Mouse (Mus musculus) heart, embryonic 16.5 days (tissue): ENCODE data around the gene Sprr2b. TPM values are rescaled to one million over a fixed set of nuclear protein-coding genes. Genes with fewer than 3 reads are reported as not detected.
"Not testable (repeated sequence)": the region's sequence is repeated elsewhere in the genome, so short reads cannot be mapped to it uniquely, and the experiment has no call there.

ENCODE experiments used
- ATAC-seq: fragments of 200-750 bp; cut with Nextera tagmentation; replicated peaks from 2 replicates; pipeline ENCODE4 v1.8.0; 2017; ENCODE audit warnings: moderate number of reproducible peaks; ENCODE audit not compliant: insufficient read depth, low FRiP score; ENCODE audit errors: extremely low read depth
- H3K27ac ChIP-seq: fragments of 300-500 bp; sonication (generic); 2 replicates; pipeline ENCODE4 v1.5.1; 2014; ENCODE audit warnings: mild to moderate bottlenecking, low read length, control low read depth, moderate library complexity
- H3K27me3 ChIP-seq: fragments of 300-500 bp; sonication (generic); 2 replicates; pipeline ENCODE4 v1.6.1; 2014; ENCODE audit warnings: low read length, mixed read lengths; ENCODE audit not compliant: control insufficient read depth, insufficient read depth
- H3K36me3 ChIP-seq: fragments of 300-500 bp; sonication (generic); 2 replicates; pipeline ENCODE4 v1.6.1; 2014; ENCODE audit not compliant: control insufficient read depth, insufficient read depth
- H3K4me1 ChIP-seq: fragments of 300-500 bp; sonication (generic); 2 replicates; pipeline ENCODE4 v1.6.1; 2014; ENCODE audit warnings: low read length, mixed read lengths; ENCODE audit not compliant: control insufficient read depth, insufficient read depth
- H3K4me2 ChIP-seq: fragments of 300-500 bp; sonication (generic); 2 replicates; pipeline ENCODE4 v1.6.1; 2014; ENCODE audit warnings: low read depth, mild to moderate bottlenecking, control low read depth, low read length
- H3K4me3 ChIP-seq: fragments of 300-500 bp; sonication (generic); 2 replicates; pipeline ENCODE4 v1.5.1; 2014; ENCODE audit warnings: mild to moderate bottlenecking, control low read depth, low read length
- H3K9ac ChIP-seq: fragments of 300-500 bp; sonication (generic); 2 replicates; pipeline ENCODE4 v1.6.1; 2014; ENCODE audit warnings: low read length, control low read depth
- H3K9me3 ChIP-seq: fragments of 300-500 bp; sonication (generic); replicated peaks from 2 replicates; pipeline ENCODE4 v1.6.1; 2016; ENCODE audit warnings: low read length; ENCODE audit not compliant: control insufficient read depth
- WGBS: fragments of 180-500 bp; shearing (Covaris S2); extraction: QIAGEN DNeasy Blood & Tissue Kit; methylation state at CpG from one replicate; pipeline ENCODE4 v1.1.7; 2014; 5-methylcytosine and 5-hydroxymethylcytosine counted together
- polyA plus RNA-seq: library from polyadenylated mRNA; unstranded; fragments of >200 nt; fragmentation: Nextera tagmentation; extraction: Ambion mirVana; gene quantifications from 2 replicates; pipeline ENCODE4 v1.2.1, GENCODE M21; 2015

Gene Sprr2b
- polyA plus RNA-seq = 0.21 TPM in 1 of 2 replicates, not detected in the other

- H3K4me3 ChIP-seq = no peak within 1 kb of the TSS
- H3K9ac ChIP-seq = no peak within 1 kb of the TSS
- no peak within 1 kb of the TSS for H3K4me2 ChIP-seq
- no peak for ATAC-seq
- H3K4me1 ChIP-seq = no peaks in the 10 kb centered on the region
- no peaks in the 10 kb centered on the region for H3K9me3 ChIP-seq
- no peaks in the 10 kb centered on the region for H3K27me3 ChIP-seq
- no peaks in the 10 kb centered on the region for H3K36me3 ChIP-seq
- 72% methylated on average over 2 of the region's 2 CpGs for WGBS
- no peak within 1 kb of the TSS for H3K27ac ChIP-seq
These were observed at the start of gene Sprr2b for GRCm38 (mm10) chr3:92316320-92316719. Gene Sprr2b (plus strand): TSS chr3:92316620.

- not testable (repeated sequence) for H3K27me3 ChIP-seq, H3K4me1 ChIP-seq, H3K9ac ChIP-seq, H3K36me3 ChIP-seq, H3K9me3 ChIP-seq, H3K27ac ChIP-seq, H3K4me3 ChIP-seq, H3K4me2 ChIP-seq
- no CpG with 5 or more reads among the region's 4 CpGs for WGBS
- ATAC-seq = 0 out of 2 replicates have a peak, but pooled peaks have one; percentile 23
These were observed 44.9 kb upstream of the Sprr2b start for GRCm38 (mm10) chr3:92271414-92271985.

GRCm38 (mm10) chr3:92273504-92273903 is 42.9 kb upstream of the Sprr2b start:
- not testable (repeated sequence) for H3K4me1 ChIP-seq, H3K9me3 ChIP-seq, H3K27ac ChIP-seq, H3K9ac ChIP-seq, H3K4me2 ChIP-seq, ATAC-seq, H3K36me3 ChIP-seq, H3K27me3 ChIP-seq, H3K4me3 ChIP-seq

GRCm38 (mm10) chr3:92274018-92274417 is 42.4 kb upstream of the Sprr2b start:
- not testable (repeated sequence) for H3K9ac ChIP-seq, H3K4me1 ChIP-seq, H3K27me3 ChIP-seq, H3K4me3 ChIP-seq, H3K36me3 ChIP-seq, H3K9me3 ChIP-seq, H3K27ac ChIP-seq, ATAC-seq, H3K4me2 ChIP-seq
- WGBS = no CpG with 5 or more reads among the region's 1 CpGs

GRCm38 (mm10) chr3:92279663-92280062 is 36.8 kb upstream of the Sprr2b start:
- ATAC-seq, H3K4me2 ChIP-seq, H3K36me3 ChIP-seq, H3K4me1 ChIP-seq, H3K27me3 ChIP-seq, H3K27ac ChIP-seq, H3K9me3 ChIP-seq, H3K9ac ChIP-seq, H3K4me3 ChIP-seq: not testable (repeated sequence)

- not testable (repeated sequence) for H3K27ac ChIP-seq, H3K36me3 ChIP-seq, H3K9me3 ChIP-seq, H3K4me2 ChIP-seq, H3K9ac ChIP-seq, H3K4me3 ChIP-seq, H3K4me1 ChIP-seq, H3K27me3 ChIP-seq
- peak; percentile 58 for ATAC-seq
- WGBS = 23% methylated on average over 5 of the region's 12 CpGs
These were observed 35.3 kb upstream of the Sprr2b start for GRCm38 (mm10) chr3:92280963-92281606.

- not testable (repeated sequence) for H3K9me3 ChIP-seq, H3K27me3 ChIP-seq, H3K27ac ChIP-seq, H3K36me3 ChIP-seq, ATAC-seq, H3K4me2 ChIP-seq, H3K4me1 ChIP-seq, H3K9ac ChIP-seq, H3K4me3 ChIP-seq
- 100% methylated on average over 1 of the region's 1 CpGs for WGBS
These were observed 31.3 kb upstream of the Sprr2b start, which contains the start of gene Sprr2a3 for GRCm38 (mm10) chr3:92285101-92285500. Gene Sprr2a3 (plus strand): TSS chr3:92285417.

GRCm38 (mm10) chr3:92288489-92288888 is 27.9 kb upstream of the Sprr2b start:
- not testable (repeated sequence) for H3K4me1 ChIP-seq, H3K27me3 ChIP-seq, H3K36me3 ChIP-seq, H3K9me3 ChIP-seq, H3K4me2 ChIP-seq, H3K27ac ChIP-seq, ATAC-seq, H3K4me3 ChIP-seq, H3K9ac ChIP-seq
- WGBS = 71% methylated on average over 3 of the region's 6 CpGs

GRCm38 (mm10) chr3:92307406-92307805 is 9.0 kb upstream of the Sprr2b start:
- H3K4me2 ChIP-seq = no peak overlapping the region
- H3K27me3 ChIP-seq = no peaks in the 10 kb centered on the region
- no peak overlapping the region for H3K27ac ChIP-seq
- no peaks in the 10 kb centered on the region for H3K36me3 ChIP-seq
- H3K4me1 ChIP-seq = no peaks in the 10 kb centered on the region
- ATAC-seq = no peak
- H3K9ac ChIP-seq = no peak overlapping the region
- H3K9me3 ChIP-seq = no peaks in the 10 kb centered on the region
- H3K4me3 ChIP-seq = no peak overlapping the region
- WGBS = 68% methylated on average over 1 of the region's 1 CpGs
